Mouse (Mus musculus) mesoderm, embryonic 11.5 days (tissue): ENCODE data around the gene Glrx3.
"Not testable (repeated sequence)": the region's sequence is repeated elsewhere in the genome, so short reads cannot be mapped to it uniquely, and the experiment has no call there.

Experiments
- DNase-seq: peaks from one replicate; pipeline ENCODE4 v3.0.0-alpha.2; 2012; ENCODE audit warnings: low read depth, low spot score

Gene Glrx3

GRCm38 (mm10) chr7:137437440-137438178, at the start of gene Glrx3:
Gene Glrx3, plus strand, starts transcription at chr7:137437614.
- DNase-seq, result peak; percentile 94

DNA sequence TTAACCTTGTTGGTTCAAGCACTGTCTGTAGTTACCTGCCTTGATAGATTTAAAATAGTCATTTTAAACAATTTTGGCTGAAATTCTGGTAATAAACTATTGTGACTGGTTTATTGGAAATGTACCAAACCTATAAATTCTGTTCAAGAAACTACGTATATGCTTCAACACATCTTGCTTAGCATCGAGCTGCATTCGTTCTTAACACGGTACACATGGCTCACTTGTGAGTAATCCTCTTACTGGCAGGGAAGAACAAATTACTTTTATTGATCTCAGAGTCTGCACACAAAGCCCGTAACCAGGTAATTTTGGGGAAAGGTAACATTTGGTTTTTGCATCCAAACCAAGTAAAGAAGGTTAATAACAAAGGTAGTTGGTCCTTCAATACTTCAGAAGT, 49.6 kb upstream of the Glrx3 start:
- no peak for DNase-seq

- DNase-seq, result no peak
These were observed 42.0 kb upstream of the Glrx3 start for GRCm38 (mm10) chr7:137395421-137395820.

- no peak for DNase-seq
These were observed 40.0 kb upstream of the Glrx3 start for GRCm38 (mm10) chr7:137397361-137397910.

GRCm38 (mm10) chr7:137398973-137399372, 38.4 kb upstream of the Glrx3 start:
- DNase-seq, result no peak

- peak; percentile 11 for DNase-seq
These were observed 33.3 kb upstream of the Glrx3 start for GRCm38 (mm10) chr7:137404146-137404545.

DNA sequence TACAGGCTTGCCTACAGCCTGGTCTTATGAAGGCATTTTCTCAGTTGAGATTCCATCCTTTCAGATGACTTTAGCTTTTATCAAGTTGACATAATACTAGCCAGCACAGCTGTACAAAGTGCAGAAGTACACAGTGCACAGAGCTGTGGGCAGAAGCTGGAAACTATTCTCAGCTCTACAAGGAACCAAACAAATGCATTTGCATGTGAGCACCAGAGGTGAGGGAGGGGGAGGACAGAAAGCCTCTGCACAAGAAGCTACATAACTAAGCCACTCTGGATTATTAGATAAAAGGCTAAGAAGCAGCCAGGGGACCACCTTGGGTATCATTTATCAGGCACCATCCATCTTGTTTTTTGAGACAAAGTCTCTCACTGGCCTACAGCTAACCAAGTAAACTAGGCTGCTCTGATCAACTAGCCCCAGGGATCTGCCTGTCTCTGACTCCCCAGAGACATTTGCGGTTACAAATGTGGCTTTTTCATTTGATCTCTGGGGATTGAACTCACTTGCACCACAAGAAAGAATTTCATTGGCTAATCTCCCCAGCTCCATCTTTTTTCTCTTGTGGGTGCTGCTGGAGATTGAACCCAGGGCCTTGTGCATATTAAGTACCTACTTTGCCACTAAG, 29.9 kb upstream of the Glrx3 start:
- DNase-seq, result no peak

DNA sequence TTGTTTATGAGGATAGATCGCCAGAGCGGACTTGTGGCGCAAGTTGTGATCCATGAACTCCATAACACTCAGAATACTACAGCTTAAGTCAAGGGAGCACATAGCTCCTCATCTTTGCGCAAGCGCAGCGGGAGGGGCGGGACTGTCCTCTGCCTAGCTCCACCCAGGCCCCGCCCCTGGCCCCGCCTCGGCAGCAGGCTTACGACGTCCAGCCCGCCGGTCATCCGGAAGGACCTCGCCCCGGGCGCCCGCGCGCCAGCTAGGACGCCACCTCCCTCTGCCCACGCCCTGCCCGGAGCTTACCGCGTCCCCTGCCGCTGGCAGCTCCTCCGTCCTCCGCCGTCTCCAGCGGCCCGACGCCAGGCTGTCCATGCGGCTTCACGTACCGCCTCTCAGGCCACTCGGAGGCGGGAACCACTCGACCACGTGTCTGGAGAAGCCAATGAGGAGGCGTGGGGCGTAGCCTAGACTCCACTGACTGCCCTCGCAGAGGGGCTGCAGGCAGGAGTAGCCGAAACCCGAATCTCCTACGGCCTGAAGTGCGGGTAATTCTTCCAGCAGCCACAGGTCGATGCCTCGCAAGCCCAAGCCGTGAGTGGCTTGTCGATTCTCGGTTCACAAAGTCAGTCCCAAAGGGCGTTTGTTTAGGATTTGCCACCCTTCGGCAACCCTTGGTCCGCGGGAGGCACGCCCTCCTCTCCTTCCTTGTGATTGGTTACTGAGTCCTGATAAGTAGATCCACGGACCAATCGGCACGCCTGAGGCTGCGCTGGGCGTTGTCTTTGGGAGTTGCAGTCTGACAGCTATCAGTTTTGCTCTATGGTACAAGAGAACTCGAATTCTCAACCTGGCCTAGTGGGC, 26.8 kb upstream of the Glrx3 start, which contains the start of gene 9430038I01Rik:
Gene 9430038I01Rik, minus strand, starts transcription at position 426 of the 861 bp plus-strand sequence.
- DNase-seq, result peak; percentile 95

- DNase-seq, result no peak
These were observed 22.7 kb upstream of the Glrx3 start for GRCm38 (mm10) chr7:137414710-137415109.

GRCm38 (mm10) chr7:137420550-137420949, 16.9 kb upstream of the Glrx3 start:
- no peak for DNase-seq

- DNase-seq, result no peak
These were observed 16.2 kb upstream of the Glrx3 start for GRCm38 (mm10) chr7:137421236-137421635.

- no peak for DNase-seq
These were observed 10.7 kb upstream of the Glrx3 start for GRCm38 (mm10) chr7:137426693-137427092.

DNA sequence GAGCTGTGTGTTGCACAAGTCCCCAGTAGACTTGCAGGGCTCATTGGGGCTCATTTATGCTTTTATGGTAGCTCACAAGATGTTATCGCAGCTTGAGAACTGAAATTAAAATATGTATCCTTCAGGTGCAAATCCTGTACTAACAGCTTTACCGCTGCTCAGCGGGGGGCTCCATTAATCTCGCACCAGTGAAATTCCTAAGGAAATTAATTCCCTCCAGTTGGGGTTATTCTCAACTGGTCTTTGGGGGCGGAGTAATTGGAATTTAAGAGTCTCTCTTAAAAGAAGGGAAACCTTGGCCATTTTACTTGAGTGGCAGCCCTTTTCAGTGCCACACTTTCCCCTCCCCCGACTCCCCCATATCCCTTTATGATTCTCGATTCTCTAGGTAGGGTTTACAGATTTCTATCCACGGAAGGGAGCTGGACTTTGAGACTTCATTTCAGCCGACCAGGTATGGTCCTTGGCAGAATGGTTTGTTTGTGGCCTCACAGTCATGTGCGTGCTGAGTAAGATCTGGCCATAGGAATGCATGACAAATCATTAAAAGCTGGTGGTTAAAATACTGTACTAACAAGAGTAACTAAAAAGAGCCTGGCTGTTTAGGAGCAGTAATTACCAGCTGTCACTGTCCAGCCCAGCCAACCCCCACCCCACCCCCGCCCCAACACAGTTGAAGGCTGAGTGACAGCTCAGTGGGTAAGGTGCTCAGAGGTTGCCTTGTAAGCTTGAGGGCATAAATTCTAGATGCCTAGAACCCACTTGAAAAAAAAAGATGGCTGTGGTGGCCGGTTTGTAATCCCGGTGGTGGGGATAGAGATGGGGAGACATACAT, 5.4 kb upstream of the Glrx3 start:
- DNase-seq, result no peak

GRCm38 (mm10) chr7:137436901-137437300, 513 bp upstream of the Glrx3 start:
- no peak for DNase-seq

- DNase-seq, result peak; percentile 39
These were observed 751 bp downstream of the Glrx3 start for GRCm38 (mm10) chr7:137438179-137438550.

DNA sequence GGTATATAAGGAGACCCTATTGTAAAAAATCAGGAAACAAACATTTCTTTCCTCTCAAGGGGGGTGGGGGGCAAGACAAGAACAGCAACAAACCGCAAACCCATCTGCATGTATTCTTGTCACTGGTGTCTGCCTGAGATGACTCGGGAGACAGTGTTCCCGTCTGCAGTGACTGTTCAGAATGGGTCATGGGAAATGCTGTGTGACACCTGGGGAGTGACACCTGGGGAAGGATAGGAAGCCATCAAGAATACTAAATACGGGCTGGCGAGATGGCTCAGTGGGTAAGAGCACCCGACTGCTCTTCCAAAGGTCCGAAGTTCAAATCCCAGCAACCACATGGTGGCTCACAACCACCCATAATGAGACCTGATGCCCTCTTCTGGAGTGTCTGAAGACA, 1.5 kb downstream of the Glrx3 start:
- DNase-seq, result not testable (repeated sequence)

GRCm38 (mm10) chr7:137442951-137443350, 5.5 kb downstream of the Glrx3 start:
- no peak for DNase-seq

DNA sequence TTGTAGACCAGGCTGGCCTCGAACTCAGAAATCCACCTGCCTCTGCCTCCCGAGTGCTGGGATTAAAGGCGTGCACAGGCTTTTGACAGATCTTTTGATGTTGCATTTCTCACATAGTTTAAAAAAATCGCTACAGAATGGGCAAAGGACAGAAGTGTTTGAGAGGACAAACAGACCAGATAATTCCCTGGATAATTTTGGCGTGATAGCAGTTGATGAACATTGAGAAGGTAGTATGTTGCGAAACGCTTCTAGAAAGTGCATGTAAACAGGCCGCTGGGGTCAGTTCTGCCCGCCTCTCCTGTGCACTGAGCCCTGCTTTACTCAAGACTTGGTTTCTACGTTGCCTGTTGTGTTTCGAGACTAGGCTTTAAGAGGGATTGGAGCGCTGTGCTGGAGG, 7.9 kb downstream of the Glrx3 start:
- no peak for DNase-seq

DNA sequence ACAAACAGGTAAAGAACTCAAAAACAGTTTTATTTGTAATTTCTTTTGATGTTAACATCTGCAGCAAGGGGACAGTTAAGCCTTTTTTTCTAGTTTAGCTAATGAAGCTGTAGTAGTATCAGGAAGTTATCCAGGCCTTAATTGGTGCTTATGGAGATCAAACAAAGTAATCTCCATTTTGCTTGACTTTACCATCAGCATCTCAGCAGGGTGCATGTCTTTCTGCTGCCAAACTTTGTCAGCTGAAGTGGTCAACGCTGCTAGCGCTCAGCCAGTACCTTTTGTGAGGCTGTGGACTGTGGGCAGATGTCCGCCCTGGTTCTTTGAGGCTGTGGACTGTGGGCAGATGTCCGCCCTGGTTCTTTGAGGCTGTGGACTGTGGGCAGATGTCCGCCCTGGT, 24.0 kb downstream of the Glrx3 start:
- no peak for DNase-seq

DNA sequence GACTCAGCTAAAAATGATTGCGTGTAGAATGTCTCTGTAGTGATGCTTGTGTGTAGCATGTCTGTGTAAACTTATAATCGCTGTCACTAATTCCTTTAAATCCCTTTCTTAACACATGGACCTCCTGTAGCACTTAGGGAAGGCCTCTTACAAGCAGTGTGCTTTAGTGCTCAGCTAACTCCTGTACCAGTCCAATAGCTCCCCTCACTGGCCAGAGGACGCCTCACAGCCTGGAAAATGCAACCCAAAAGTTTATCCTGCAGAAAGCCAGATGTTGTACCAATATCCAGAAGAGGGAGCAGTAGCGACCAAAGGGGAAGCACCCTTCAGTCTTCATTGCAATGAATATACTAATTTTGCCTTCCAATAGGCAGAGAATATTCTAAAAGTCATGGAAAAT, 30.8 kb downstream of the Glrx3 start:
- peak; percentile 56 for DNase-seq
